Mouse (Mus musculus) liver, postnatal 0 days (tissue): Measurements from ENCODE around the gene Eif4g3.

Experiments
- CTCF ChIP-seq: sonication (generic); IDR thresholded peaks from 2 replicates; pipeline ENCODE4 v1.5.1; 2016; ENCODE audit warnings: antibody characterized with exemption, low read depth
- EP300 ChIP-seq: IDR thresholded peaks from 2 replicates; pipeline ENCODE4 v1.6.1; 2016; ENCODE audit warnings: antibody characterized with exemption, low read depth, mild to moderate bottlenecking

- TF ChIP-seq EP300, result no peak
- TF ChIP-seq CTCF, result no peak
Measured at GRCm38 (mm10) chr4:138250088-138250960, 257.5 kb downstream of the Eif4g3 start, which contains the start of the genes Sh2d5 and Kif17.
